Mouse (Mus musculus) embryonic facial prominence, embryonic 13.5 days (tissue): ENCODE measurements around the gene Triml1. TPM values are rescaled to one million over a fixed set of nuclear protein-coding genes. Genes with fewer than 3 reads are reported as not detected.
A peak's percentile ranks its signal among the peaks of the same experiment; 100 is the strongest.

Experiments used
- ATAC-seq: fragments of 200-750 bp; cut with Nextera tagmentation; 2 replicates; pipeline ENCODE4 v1.8.0; 2017; ENCODE audit warnings: low read depth; ENCODE audit not compliant: insufficient number of reproducible peaks, insufficient read depth, low FRiP score, low TSS enrichment
- H3K27ac ChIP-seq: fragments of 300-500 bp; sonication (generic); 2 replicates; pipeline ENCODE4 v1.5.1; 2015; ENCODE audit warnings: moderate library complexity, mild to moderate bottlenecking, inconsistent platforms
- H3K27me3 ChIP-seq: fragments of 300-500 bp; sonication (generic); 2 replicates; pipeline ENCODE4 v1.6.1; 2015; ENCODE audit warnings: mild to moderate bottlenecking, inconsistent platforms
- H3K36me3 ChIP-seq: fragments of 300-500 bp; sonication (generic); 2 replicates; pipeline ENCODE4 v1.6.1; 2015; ENCODE audit warnings: mild to moderate bottlenecking, inconsistent platforms
- H3K4me1 ChIP-seq: fragments of 300-500 bp; sonication (generic); 2 replicates; pipeline ENCODE4 v1.6.1; 2015; ENCODE audit warnings: inconsistent platforms
- H3K4me2 ChIP-seq: fragments of 300-500 bp; sonication (generic); 2 replicates; pipeline ENCODE4 v1.6.1; 2015; ENCODE audit warnings: moderate library complexity, mild to moderate bottlenecking, inconsistent platforms
- H3K4me3 ChIP-seq: fragments of 300-500 bp; sonication (generic); 2 replicates; pipeline ENCODE4 v1.5.1; 2015; ENCODE audit warnings: mild to moderate bottlenecking, inconsistent platforms
- H3K9ac ChIP-seq: fragments of 300-500 bp; sonication (generic); 2 replicates; pipeline ENCODE4 v1.6.1; 2015; ENCODE audit warnings: mild to moderate bottlenecking, inconsistent platforms
- H3K9me3 ChIP-seq: fragments of 300-500 bp; sonication (generic); 2 replicates; pipeline ENCODE4 v1.6.1; 2016; ENCODE audit warnings: inconsistent platforms
- WGBS: fragments of 180-500 bp; shearing (Covaris S2); methylation state at CpG from one replicate; pipeline ENCODE4 v1.1.7; 2015; ENCODE audit warnings: mixed read lengths; 5-methylcytosine and 5-hydroxymethylcytosine counted together
- polyA plus RNA-seq: library from polyadenylated mRNA; unstranded; fragments of >200 nt; fragmentation: Nextera tagmentation; extraction: Ambion mirVana; gene quantifications from 2 replicates; pipeline ENCODE4 v1.2.1, GENCODE M21; 2015

Triml1 gene
- not detected in 2 replicates for polyA plus RNA-seq

DNA sequence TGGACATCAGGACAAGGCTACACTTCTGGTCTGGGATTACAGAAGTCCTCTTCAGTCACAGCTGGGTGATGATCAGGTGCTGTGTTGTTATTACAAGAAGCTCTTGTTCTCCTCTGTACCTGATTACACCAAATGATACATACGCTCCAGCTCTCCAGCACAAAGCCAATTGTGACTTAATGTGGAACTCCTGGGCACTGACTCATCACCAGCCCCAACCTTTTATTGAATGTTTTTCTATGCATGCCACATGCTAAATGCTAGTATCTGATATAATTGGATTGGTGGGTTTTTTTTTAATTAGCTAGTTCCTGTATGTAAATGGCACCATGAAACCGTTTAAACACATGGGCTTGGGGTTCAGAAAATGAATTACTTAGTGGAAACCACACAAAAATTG lies at the start of gene Triml1:
TSS of gene Triml1 (minus strand) at position 101 of the 400 bp plus-strand sequence.
- Histone ChIP-seq H3K9ac (no peak within 1 kb of the TSS), H3K4me1 (no peaks in the 10 kb centered on the region), H3K9me3 (no peaks in the 10 kb centered on the region), H3K27me3 (no peaks in the 10 kb centered on the region), H3K36me3 (no peaks in the 10 kb centered on the region), H3K4me3 (no peak within 1 kb of the TSS), H3K27ac (no peak within 1 kb of the TSS), H3K4me2 (no peak within 1 kb of the TSS)
- no peak for ATAC-seq
- 82% methylated on average over 2 of the region's 2 CpGs for WGBS

DNA sequence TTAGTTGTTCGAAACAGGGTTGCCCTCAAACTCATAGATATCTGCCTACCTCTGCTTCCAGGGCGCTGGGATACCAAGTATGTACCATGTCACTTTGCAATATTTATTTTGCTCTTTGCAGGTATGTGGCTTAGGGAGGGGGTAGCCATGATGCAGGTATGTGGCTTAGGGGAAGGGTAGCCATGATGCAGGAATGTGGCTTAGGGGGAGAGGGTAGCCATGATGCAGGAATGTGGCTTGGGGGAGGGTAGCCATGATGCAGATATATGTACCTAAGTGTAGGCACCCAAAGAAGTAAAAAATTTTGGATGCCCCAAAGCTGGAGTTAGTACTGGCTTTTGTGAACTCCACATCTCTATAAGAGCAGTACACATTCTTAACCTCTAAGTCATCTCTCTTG lies 41.0 kb upstream of the Triml1 start:
- Histone ChIP-seq H3K4me2 (no peak overlapping the region), H3K9me3 (no peaks in the 10 kb centered on the region), H3K9ac (no peak overlapping the region), H3K27ac (no peak overlapping the region), H3K4me1 (no peaks in the 10 kb centered on the region), H3K4me3 (no peak overlapping the region), H3K36me3 (no peaks in the 10 kb centered on the region), H3K27me3 (no peaks in the 10 kb centered on the region)
- peak; percentile 26; the same call in 1 of the 2 replicates for ATAC-seq
- WGBS: 85% methylated on average over 2 of the region's 2 CpGs

DNA sequence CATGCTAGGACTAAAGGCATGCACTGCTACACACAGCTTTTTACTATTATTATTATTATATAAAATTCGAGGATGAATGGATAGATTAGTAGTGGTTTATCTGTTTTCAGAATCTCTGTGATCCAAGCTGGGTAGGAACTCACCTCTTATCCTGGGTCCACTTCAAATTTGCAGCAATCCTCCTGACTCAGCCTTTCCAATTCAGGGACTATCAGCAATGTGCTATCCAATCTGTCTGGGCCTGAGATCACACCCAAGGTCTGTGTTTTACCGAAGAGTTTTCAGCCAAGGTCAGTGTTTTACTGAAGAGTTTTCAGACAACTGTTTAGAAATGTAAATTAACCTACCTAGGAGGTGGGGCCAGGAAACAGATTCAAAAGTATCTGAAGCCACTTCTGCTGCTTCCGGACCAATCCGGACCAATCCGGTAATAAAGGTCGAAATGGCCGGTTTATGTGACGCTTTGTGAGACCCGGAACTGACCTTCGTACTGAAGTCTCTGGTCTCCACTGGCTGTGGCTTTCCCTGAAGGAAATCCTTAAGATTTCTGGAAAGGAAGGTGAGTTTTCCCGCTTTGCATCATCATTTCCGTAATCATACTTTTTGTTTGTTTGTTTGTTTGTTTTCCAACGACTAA lies 38.9 kb upstream of the Triml1 start, which contains the start of gene Triml2:
TSS of gene Triml2 (plus strand) at position 488 of the 637 bp plus-strand sequence.
- H3K27me3 ChIP-seq: no peaks in the 10 kb centered on the region
- no peak within 1 kb of the TSS for H3K4me3 ChIP-seq
- H3K36me3 ChIP-seq: no peaks in the 10 kb centered on the region
- H3K27ac ChIP-seq: no peak within 1 kb of the TSS
- no peaks in the 10 kb centered on the region for H3K9me3 ChIP-seq
- H3K9ac ChIP-seq: no peak within 1 kb of the TSS
- WGBS: 95% methylated on average over 13 of the region's 13 CpGs
- no peak within 1 kb of the TSS for H3K4me2 ChIP-seq
- H3K4me1 ChIP-seq: no peaks in the 10 kb centered on the region
- no peak for ATAC-seq

DNA sequence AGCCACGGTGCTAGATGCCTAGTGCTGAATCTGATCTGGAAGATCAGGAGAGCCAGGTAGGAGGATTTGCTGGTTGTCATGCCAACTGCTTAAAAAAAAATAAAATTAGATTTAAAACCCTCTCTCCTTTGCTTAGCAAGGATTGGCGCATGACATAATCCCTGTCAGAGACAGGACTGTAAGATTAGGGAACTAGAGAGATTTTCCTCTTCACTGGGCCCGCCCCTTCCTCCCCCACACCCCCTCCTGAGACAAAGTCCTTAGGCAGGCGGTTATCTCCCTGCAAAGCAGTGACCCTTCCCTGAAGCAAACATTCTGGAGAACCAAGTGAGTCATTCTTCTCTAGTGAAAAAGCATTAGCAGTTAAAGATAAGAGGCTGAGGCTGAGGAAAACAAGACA lies 37.9 kb upstream of the Triml1 start:
- ATAC-seq: no peak
- WGBS: 54% methylated on average over 4 of the region's 4 CpGs

DNA sequence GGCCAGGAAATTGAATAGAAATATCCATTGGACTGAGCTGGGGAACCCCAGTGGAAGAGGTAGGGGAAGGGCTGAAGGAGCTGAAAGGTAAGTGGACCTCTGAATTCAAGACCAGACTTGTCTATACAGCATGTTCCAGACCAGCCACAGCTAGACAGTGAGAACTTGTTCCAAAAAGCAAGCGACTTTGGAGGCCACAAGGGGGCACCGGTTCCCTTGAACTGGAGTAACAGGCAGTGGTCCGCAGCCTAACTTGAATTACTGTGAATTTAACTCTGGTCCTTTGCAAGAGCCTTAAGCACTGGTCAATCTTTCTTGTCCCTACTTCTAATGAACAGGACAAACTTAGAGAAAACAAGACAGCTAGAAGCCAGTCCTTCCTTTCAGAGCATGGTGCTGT lies 37.0 kb upstream of the Triml1 start:
- 59% methylated on average over 3 of the region's 3 CpGs for WGBS
- Histone ChIP-seq H3K9ac (no peak overlapping the region), H3K27ac (no peak overlapping the region), H3K4me1 (no peaks in the 10 kb centered on the region), H3K9me3 (no peaks in the 10 kb centered on the region), H3K4me2 (no peak overlapping the region), H3K36me3 (no peaks in the 10 kb centered on the region), H3K27me3 (no peaks in the 10 kb centered on the region), H3K4me3 (no peak overlapping the region)
- ATAC-seq: no peak

More for the DNA sequence above, 37.9 kb upstream of the Triml1 start:
- Histone ChIP-seq H3K4me1 (no peaks in the 10 kb centered on the region), H3K4me2 (no peak overlapping the region), H3K9ac (no peak overlapping the region), H3K27ac (no peak overlapping the region), H3K27me3 (no peaks in the 10 kb centered on the region), H3K36me3 (no peaks in the 10 kb centered on the region), H3K4me3 (no peak overlapping the region), H3K9me3 (no peaks in the 10 kb centered on the region)

DNA sequence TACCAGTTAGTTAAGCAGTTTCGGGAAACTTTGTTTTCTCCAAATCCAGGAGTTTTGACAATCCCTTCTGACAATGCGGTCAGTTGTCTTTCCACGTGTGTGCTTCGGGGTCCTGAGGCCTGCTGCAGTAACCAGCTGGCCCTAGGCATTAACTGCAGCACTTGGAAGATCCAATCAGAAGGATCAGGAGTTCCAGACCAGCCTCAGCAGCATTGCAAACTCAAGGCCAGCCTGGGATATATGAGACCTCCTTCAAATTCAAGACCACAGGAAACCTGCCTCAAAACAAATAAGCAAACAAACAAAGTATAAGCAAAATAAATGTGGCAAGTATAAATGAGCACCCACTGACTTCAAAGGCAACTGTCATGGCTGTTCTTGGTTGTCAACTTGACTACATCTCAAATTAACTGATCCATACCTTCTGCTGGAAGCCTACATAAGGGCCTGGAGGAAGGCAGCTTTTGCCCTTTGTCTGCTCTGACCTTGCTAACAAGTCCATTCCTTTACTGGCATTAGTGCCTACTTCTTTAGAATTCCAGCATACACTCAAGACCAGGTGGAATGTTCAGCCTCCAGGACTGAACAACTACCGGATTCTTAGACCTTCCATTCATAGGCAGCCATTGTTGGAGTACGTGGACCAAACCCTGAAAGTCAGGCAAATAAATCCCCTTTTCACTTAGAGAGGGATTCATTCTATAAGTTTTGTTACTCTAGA lies 35.6 kb upstream of the Triml1 start:
- Histone ChIP-seq H3K4me3 (no peak overlapping the region), H3K27ac (no peak overlapping the region), H3K9me3 (no peaks in the 10 kb centered on the region), H3K27me3 (no peaks in the 10 kb centered on the region), H3K9ac (no peak overlapping the region), H3K4me2 (no peak overlapping the region), H3K36me3 (no peaks in the 10 kb centered on the region), H3K4me1 (no peaks in the 10 kb centered on the region)
- ATAC-seq: no peak
- WGBS: 90% methylated on average over 6 of the region's 6 CpGs

DNA sequence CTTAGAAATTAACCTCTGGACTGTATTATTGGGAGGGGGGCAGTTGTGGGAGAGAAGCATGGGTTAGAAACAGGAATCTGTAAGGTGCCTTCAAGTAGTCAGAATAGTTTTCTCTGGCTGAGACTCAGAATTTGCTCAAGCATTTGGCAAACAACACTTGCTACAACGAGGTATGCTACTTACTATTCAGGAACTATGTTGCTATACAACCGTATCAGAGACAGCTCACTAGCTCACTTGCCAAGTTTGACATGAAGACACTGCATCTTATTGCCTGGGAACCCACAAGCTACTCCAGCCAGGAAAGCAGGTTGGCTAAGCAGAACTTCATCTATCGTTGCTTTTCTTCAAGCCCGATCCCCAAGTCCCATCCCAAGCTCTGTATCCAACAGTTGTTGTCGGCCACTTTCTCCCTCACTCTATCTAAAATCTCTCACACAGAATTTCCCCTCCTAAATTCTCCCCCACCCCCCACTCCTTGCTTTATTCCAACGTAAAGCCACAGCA lies 28.0 kb upstream of the Triml1 start:
- ATAC-seq: no peak
- H3K4me2 ChIP-seq: no peak overlapping the region
- H3K27me3 ChIP-seq: no peaks in the 10 kb centered on the region
- H3K36me3 ChIP-seq: no peaks in the 10 kb centered on the region
- 87% methylated on average over 6 of the region's 6 CpGs for WGBS
- no peak overlapping the region for H3K9ac ChIP-seq
- no peaks in the 10 kb centered on the region for H3K9me3 ChIP-seq
- H3K4me1 ChIP-seq: no peaks in the 10 kb centered on the region
- no peak overlapping the region for H3K4me3 ChIP-seq
- no peak overlapping the region for H3K27ac ChIP-seq

DNA sequence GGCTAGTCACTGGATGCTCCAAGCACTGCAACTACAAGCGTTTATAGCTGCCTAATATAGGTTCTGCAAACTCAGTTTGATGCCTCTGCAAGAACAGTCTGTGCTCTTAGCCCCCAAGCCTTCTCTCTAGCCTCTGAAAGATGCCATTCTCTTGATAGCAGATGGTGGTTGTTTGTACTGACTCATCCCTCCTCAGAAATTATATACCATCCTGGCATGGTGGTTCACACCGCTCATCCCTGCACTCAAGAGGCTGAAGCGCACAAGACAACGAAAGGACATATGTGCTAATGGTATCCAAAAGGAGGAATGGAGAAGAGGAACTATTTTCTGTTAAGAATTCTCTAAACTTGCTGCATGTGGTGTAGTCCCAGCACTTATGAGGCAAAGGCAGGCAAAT lies 26.8 kb upstream of the Triml1 start:
- no peak for ATAC-seq
- Histone ChIP-seq H3K4me3 (no peak overlapping the region), H3K36me3 (no peaks in the 10 kb centered on the region), H3K9ac (no peak overlapping the region), H3K4me1 (no peaks in the 10 kb centered on the region), H3K9me3 (no peaks in the 10 kb centered on the region), H3K4me2 (no peak overlapping the region), H3K27me3 (no peaks in the 10 kb centered on the region), H3K27ac (no peak overlapping the region)
- 85% methylated on average over 4 of the region's 4 CpGs for WGBS

DNA sequence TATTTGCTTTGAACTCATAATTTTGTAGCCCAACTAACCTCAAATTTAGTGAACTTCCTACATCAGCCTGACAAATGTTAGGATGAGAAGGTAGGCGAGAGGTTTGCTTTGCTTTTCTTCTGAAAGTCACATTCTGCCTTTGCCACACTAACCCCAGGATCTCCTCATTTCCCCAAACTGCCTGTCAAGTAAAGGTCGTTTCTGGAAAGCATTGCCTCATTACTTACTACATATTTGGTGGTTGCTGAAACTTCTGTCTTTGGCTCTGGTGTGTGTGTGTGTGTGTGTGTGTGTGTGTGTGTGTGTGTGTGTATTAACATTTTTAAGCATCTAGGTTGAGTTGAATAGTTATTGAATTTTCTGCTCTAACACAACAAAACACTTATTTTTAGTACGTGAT lies 23.2 kb upstream of the Triml1 start:
- no peak overlapping the region for H3K9ac ChIP-seq

DNA sequence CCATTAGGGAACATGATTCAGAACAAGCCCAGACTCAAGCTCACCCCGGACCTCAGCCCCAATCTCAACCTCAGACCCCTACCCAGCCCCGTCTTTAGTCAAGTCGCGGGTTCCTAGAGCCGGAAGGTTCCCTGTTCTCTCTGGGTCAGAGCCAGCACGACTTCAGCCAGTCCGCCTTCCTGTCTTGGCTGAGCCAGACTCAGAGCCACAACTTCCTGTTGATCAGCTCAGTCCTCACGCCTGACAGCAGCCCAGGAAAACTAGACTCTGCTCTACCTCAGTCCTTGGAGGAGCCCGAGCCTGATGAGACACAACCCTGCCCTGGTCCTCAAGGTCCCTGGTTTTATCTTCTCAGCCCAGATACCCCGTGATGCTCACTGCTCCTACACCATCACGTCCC lies 22.0 kb upstream of the Triml1 start:
- Histone ChIP-seq H3K9me3 (no peaks in the 10 kb centered on the region), H3K4me2 (no peak overlapping the region), H3K4me3 (no peak overlapping the region), H3K27me3 (no peaks in the 10 kb centered on the region), H3K36me3 (no peaks in the 10 kb centered on the region), H3K4me1 (no peaks in the 10 kb centered on the region), H3K27ac (no peak overlapping the region), H3K9ac (no peak overlapping the region)
- ATAC-seq: no peak
- 80% methylated on average over 11 of the region's 11 CpGs for WGBS

More for the DNA sequence above, 23.2 kb upstream of the Triml1 start:
- no peak for ATAC-seq
- H3K4me2 ChIP-seq: no peak overlapping the region
- H3K27ac ChIP-seq: no peak overlapping the region
- H3K4me1 ChIP-seq: no peaks in the 10 kb centered on the region
- no peaks in the 10 kb centered on the region for H3K27me3 ChIP-seq
- 84% methylated on average over 3 of the region's 3 CpGs for WGBS
- H3K4me3 ChIP-seq: no peak overlapping the region
- H3K9me3 ChIP-seq: no peaks in the 10 kb centered on the region
- H3K36me3 ChIP-seq: no peaks in the 10 kb centered on the region

DNA sequence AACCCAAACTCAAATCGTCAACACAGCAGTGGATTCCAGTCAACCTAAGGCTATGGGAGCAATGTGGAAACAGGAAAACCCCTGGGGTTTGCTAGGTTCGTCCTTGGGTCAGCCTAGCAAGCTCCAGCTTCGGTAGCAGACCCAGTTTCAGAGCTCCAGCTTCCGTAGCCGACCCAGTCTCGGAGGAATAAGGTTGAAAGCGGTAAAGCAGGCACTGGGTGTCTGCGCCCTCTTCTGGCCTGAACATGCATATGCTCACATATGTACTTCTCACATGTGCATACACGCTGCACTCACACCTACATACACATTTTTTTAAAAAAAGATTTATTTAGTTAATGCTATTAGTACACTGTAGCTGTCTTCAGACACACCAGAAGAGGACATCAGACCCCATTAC lies 8.0 kb upstream of the Triml1 start:
- no peak overlapping the region for H3K9ac ChIP-seq
- no peak overlapping the region for H3K4me3 ChIP-seq
- WGBS: 89% methylated on average over 9 of the region's 9 CpGs
- no peaks in the 10 kb centered on the region for H3K27me3 ChIP-seq
- H3K4me2 ChIP-seq: no peak overlapping the region
- no peaks in the 10 kb centered on the region for H3K9me3 ChIP-seq
- H3K27ac ChIP-seq: no peak overlapping the region
- no peaks in the 10 kb centered on the region for H3K36me3 ChIP-seq
- no peak for ATAC-seq
- H3K4me1 ChIP-seq: no peaks in the 10 kb centered on the region

DNA sequence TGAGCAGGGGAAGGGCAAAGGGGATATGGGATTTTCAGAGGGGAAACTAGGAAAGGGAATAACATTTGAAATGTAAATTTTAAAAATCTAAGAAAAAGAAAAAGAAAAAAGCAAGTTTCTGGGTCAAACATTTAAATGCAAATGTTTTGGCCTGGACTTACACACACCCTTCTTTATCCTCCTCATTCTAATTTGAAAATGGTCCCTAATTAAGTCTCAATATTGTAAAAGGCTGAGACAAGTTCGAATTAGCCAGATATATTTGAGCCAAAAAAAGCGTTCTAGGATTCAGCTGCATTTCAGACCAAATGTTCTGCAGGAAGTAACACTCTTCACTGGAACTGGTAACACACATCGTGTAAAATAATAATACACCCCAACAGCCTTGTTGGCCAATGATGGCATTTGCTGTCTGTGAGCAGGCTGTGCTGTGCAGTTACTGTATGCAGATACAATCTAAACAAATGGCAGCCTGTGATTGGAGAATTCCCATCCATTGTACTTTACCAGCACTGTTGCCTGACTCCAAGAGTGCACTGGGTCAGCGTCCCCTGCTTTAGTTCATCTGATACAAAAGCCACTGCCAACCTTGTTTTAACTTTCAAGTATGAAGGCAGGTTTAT lies 30.0 kb downstream of the Triml1 start:
- H3K4me3 ChIP-seq: no peak overlapping the region
- no peaks in the 10 kb centered on the region for H3K4me1 ChIP-seq
- H3K27ac ChIP-seq: no peak overlapping the region
- no peak overlapping the region for H3K9ac ChIP-seq
- WGBS: 82% methylated on average over 4 of the region's 4 CpGs
- H3K27me3 ChIP-seq: no peaks in the 10 kb centered on the region
- H3K4me2 ChIP-seq: no peak overlapping the region
- ATAC-seq: no peak
- H3K9me3 ChIP-seq: no peaks in the 10 kb centered on the region
- H3K36me3 ChIP-seq: no peaks in the 10 kb centered on the region
